Mouse (Mus musculus) heart, embryonic 16.5 days (tissue): Measurements from ENCODE around the gene Mapk1ip1l. TPM values are rescaled to one million over a fixed set of nuclear protein-coding genes. Genes with fewer than 3 reads are reported as not detected.

Experiments used
- polyA plus RNA-seq: library from polyadenylated mRNA; unstranded; fragments of >200 nt; fragmentation: Nextera tagmentation; extraction: Ambion mirVana; gene quantifications from 2 replicates; pipeline ENCODE4 v1.2.1, GENCODE M21; 2015

The Mapk1ip1l gene
- polyA plus RNA-seq, 1 experiment from 2014 or later, result 40.7 TPM

Other genes with a start within 250 kb of the Mapk1ip1l start
- 6.9 and 7.0 TPM in 2 replicates for gene Gch1, start 108.9 kb upstream of the Mapk1ip1l start, polyA plus RNA-seq
- gene Wdhd1, start 21.4 kb upstream of the Mapk1ip1l start, polyA plus RNA-seq, result 14.0 and 14.6 TPM in 2 replicates
- gene Socs4, start 21.3 kb upstream of the Mapk1ip1l start, polyA plus RNA-seq, result 2.0 and 2.4 TPM in 2 replicates
- gene Lgals3, start 69.5 kb downstream of the Mapk1ip1l start, polyA plus RNA-seq, result 15.4 and 18.8 TPM in 2 replicates
- gene Dlgap5, start 120.1 kb downstream of the Mapk1ip1l start, polyA plus RNA-seq, result 32.7 and 35.1 TPM in 2 replicates
- 16.7 and 20.0 TPM in 2 replicates for gene Fbxo34, start 152.2 kb downstream of the Mapk1ip1l start, polyA plus RNA-seq